Mouse (Mus musculus) heart, postnatal 0 days (tissue): ENCODE data around the gene Pde7b.

Experiments
- CTCF ChIP-seq: IDR thresholded peaks from 2 replicates; pipeline ENCODE4 v1.5.1; 2016; ENCODE audit warnings: antibody characterized with exemption, control low read depth, low read depth
- EP300 ChIP-seq: IDR thresholded peaks from 2 replicates; pipeline ENCODE4 v1.6.1; 2016; ENCODE audit warnings: antibody characterized with exemption, low read depth

DNA sequence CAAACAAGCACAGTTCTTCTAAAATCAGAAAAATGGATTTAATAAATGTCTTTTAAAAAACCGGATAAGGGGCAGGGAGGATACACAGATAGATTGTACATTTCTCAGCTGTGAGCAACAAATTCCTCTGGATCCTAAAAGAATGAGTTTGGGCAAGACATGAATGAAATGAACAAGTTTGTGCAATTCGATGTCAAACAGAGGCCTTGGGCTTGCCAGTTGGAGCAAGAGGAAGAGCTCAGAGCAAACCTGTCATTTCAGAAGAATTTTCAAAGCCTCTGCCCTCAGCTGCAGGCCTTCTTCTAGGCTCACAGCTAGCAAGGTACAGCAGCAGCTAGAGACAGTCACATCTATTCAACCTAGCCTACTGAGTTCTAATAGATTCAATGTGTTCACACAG is 153.4 kb downstream of the Pde7b start:
- TF ChIP-seq CTCF: no peak
- no peak for TF ChIP-seq EP300
